Mouse (Mus musculus): ENCODE results near the gene Pcbp1. TPM values are rescaled to one million over a fixed set of nuclear protein-coding genes. Genes with fewer than 3 reads are reported as not detected.

The Pcbp1 gene
- polyA plus RNA-seq, 1 experiment: 453 TPM

GRCm38 (mm10) chr6:86479816-86480188 lies 46.3 kb downstream of the Pcbp1 start:
- H3K79me3 ChIP-seq (ENCODE audit: low read depth): no peaks in the 10 kb centered on the region
- H3K4me3 ChIP-seq (ENCODE audit: insufficient read depth, poor library complexity, severe bottlenecking): no peak overlapping the region
- no peak for TF ChIP-seq MYOG (IDR thresholded peaks at IDR 0.05; ENCODE audit: control insufficient read depth, extremely low read depth, insufficient read length)
- H3K36me3 ChIP-seq (ENCODE audit: control insufficient read depth, insufficient read depth): no peaks in the 10 kb centered on the region
- no peak overlapping the region for H3ac ChIP-seq (ENCODE audit: control insufficient read depth, insufficient read length, low read depth)
- H3K27me3 ChIP-seq (ENCODE audit: control insufficient read depth, insufficient read depth, insufficient read length): no peaks in the 10 kb centered on the region
- H3K79me2 ChIP-seq (ENCODE audit: control insufficient read depth, insufficient read depth): no peaks in the 10 kb centered on the region

- Histone ChIP-seq H3K79me3 (ENCODE audit: low read depth) (no peaks in the 10 kb centered on the region), H3K27me3 (ENCODE audit: control insufficient read depth, insufficient read depth, insufficient read length) (no peaks in the 10 kb centered on the region)
- no peak for TF ChIP-seq MAX (IDR thresholded peaks at IDR 0.05)
Observed at GRCm38 (mm10) chr6:86479311-86479710, 46.8 kb downstream of the Pcbp1 start.

GRCm38 (mm10) chr6:86476931-86477330 lies 49.2 kb downstream of the Pcbp1 start:
- no peak overlapping the region for H3K4me3 ChIP-seq (ENCODE audit: insufficient read depth, poor library complexity, severe bottlenecking)
- TF ChIP-seq MYOG (IDR thresholded peaks at IDR 0.05; ENCODE audit: control insufficient read depth, extremely low read depth, insufficient read length) (no peak), FOSL1 (IDR thresholded peaks at IDR 0.05; ENCODE audit: insufficient read depth, low read length, poor library complexity, severe bottlenecking) (no peak), MYOD1 (IDR thresholded peaks at IDR 0.05; ENCODE audit: control insufficient read depth, insufficient read length, low read depth) (no peak), MAX (IDR thresholded peaks at IDR 0.05) (no peak), CEBPB (IDR thresholded peaks at IDR 0.05; ENCODE audit: low read depth) (no peak), CTCF (IDR thresholded peaks at IDR 0.05; ENCODE audit: control insufficient read depth, insufficient read depth, insufficient read length) (no peak), USF1 (IDR thresholded peaks at IDR 0.05; ENCODE audit: low read depth) (no peak)
- H3K27me3 ChIP-seq (ENCODE audit: control insufficient read depth, insufficient read depth, insufficient read length): no peaks in the 10 kb centered on the region
- H3ac ChIP-seq (ENCODE audit: control insufficient read depth, insufficient read length, low read depth): no peak overlapping the region
- no peaks in the 10 kb centered on the region for H3K79me3 ChIP-seq (ENCODE audit: low read depth)
- H3K36me3 ChIP-seq (ENCODE audit: control insufficient read depth, insufficient read depth): no peaks in the 10 kb centered on the region
- peaks cover 6% of the 10 kb centered on the region for H3K79me2 ChIP-seq (ENCODE audit: control insufficient read depth, insufficient read depth)

More at GRCm38 (mm10) chr6:86479311-86479710, 46.8 kb downstream of the Pcbp1 start:
- Histone ChIP-seq H3K4me3 (ENCODE audit: insufficient read depth, poor library complexity, severe bottlenecking) (no peak overlapping the region), H3K79me2 (ENCODE audit: control insufficient read depth, insufficient read depth) (no peaks in the 10 kb centered on the region), H3K36me3 (ENCODE audit: control insufficient read depth, insufficient read depth) (no peaks in the 10 kb centered on the region), H3ac (ENCODE audit: control insufficient read depth, insufficient read length, low read depth) (peak overlapping the region; percentile 16)

- TF ChIP-seq MYOD1 (IDR thresholded peaks at IDR 0.05; ENCODE audit: control insufficient read depth, insufficient read length, low read depth) (peak; percentile 73), CEBPB (IDR thresholded peaks at IDR 0.05; ENCODE audit: low read depth) (no peak)
- H3K79me2 ChIP-seq (ENCODE audit: control insufficient read depth, insufficient read depth): peaks cover 6% of the 10 kb centered on the region
- H3K4me3 ChIP-seq (ENCODE audit: insufficient read depth, poor library complexity, severe bottlenecking): no peak overlapping the region
- no peak overlapping the region for H3ac ChIP-seq (ENCODE audit: control insufficient read depth, insufficient read length, low read depth)
- no peaks in the 10 kb centered on the region for H3K79me3 ChIP-seq (ENCODE audit: low read depth)
- no peaks in the 10 kb centered on the region for H3K27me3 ChIP-seq (ENCODE audit: control insufficient read depth, insufficient read depth, insufficient read length)
- H3K36me3 ChIP-seq (ENCODE audit: control insufficient read depth, insufficient read depth): no peaks in the 10 kb centered on the region
Observed at GRCm38 (mm10) chr6:86475462-86476167, 50.5 kb downstream of the Pcbp1 start.

- Histone ChIP-seq H3K79me3 (ENCODE audit: low read depth) (no peaks in the 10 kb centered on the region), H3ac (ENCODE audit: control insufficient read depth, insufficient read length, low read depth) (no peak overlapping the region), H3K27me3 (ENCODE audit: control insufficient read depth, insufficient read depth, insufficient read length) (no peaks in the 10 kb centered on the region), H3K36me3 (ENCODE audit: control insufficient read depth, insufficient read depth) (no peaks in the 10 kb centered on the region), H3K4me3 (ENCODE audit: insufficient read depth, poor library complexity, severe bottlenecking) (no peak overlapping the region), H3K79me2 (ENCODE audit: control insufficient read depth, insufficient read depth) (peaks cover 6% of the 10 kb centered on the region)
- TF ChIP-seq MYOG (IDR thresholded peaks at IDR 0.05; ENCODE audit: control insufficient read depth, extremely low read depth, insufficient read length) (no peak), FOSL1 (IDR thresholded peaks at IDR 0.05; ENCODE audit: insufficient read depth, low read length, poor library complexity, severe bottlenecking) (no peak), CTCF (IDR thresholded peaks at IDR 0.05; ENCODE audit: control insufficient read depth, insufficient read depth, insufficient read length) (no peak), CEBPB (IDR thresholded peaks at IDR 0.05; ENCODE audit: low read depth) (no peak), MYOD1 (IDR thresholded peaks at IDR 0.05; ENCODE audit: control insufficient read depth, insufficient read length, low read depth) (no peak), USF1 (IDR thresholded peaks at IDR 0.05; ENCODE audit: low read depth) (no peak), MAX (IDR thresholded peaks at IDR 0.05) (no peak)
Observed at GRCm38 (mm10) chr6:86474646-86475181, 51.4 kb downstream of the Pcbp1 start.

Small RNA genes within 50 kb of the gene (microRNA-seq; reads per million reads assigned to microRNA genes)
- gene Gm22184 (ENCODE audit: borderline microRNAs expressed): not detected

Other genes with a start within 250 kb of the Pcbp1 start
- 32.0 TPM for gene Fam136a, start 160.7 kb downstream of the Pcbp1 start, polyA plus RNA-seq (2012; fragmentation: generic; extraction: Trizol)
- 354 TPM for gene Snrpg, start 155.0 kb downstream of the Pcbp1 start, polyA plus RNA-seq (2012; fragmentation: generic; extraction: Trizol)
- gene Pcyox1, start 129.2 kb downstream of the Pcbp1 start, polyA plus RNA-seq (2012; fragmentation: generic; extraction: Trizol): 23.7 TPM
- 12.9 TPM for gene Tia1, start 122.1 kb downstream of the Pcbp1 start, polyA plus RNA-seq (2012; fragmentation: generic; extraction: Trizol)
- not detected for gene Gm44790, start 99.7 kb downstream of the Pcbp1 start, polyA plus RNA-seq (2012; fragmentation: generic; extraction: Trizol)
- gene C87436, start 87.9 kb downstream of the Pcbp1 start, polyA plus RNA-seq (2012; fragmentation: generic; extraction: Trizol): 10.4 TPM
- gene Asprv1, start 101.8 kb upstream of the Pcbp1 start, polyA plus RNA-seq (2012; fragmentation: generic; extraction: Trizol): 0.04 TPM
- 1.1 TPM for gene Mxd1, start 142.8 kb upstream of the Pcbp1 start, polyA plus RNA-seq (2012; fragmentation: generic; extraction: Trizol)
- 53.1 TPM for gene Snrnp27, start 158.2 kb upstream of the Pcbp1 start, polyA plus RNA-seq (2012; fragmentation: generic; extraction: Trizol)
- gene Gmcl1, start 207.1 kb upstream of the Pcbp1 start, polyA plus RNA-seq (2012; fragmentation: generic; extraction: Trizol): 6.6 TPM